Mouse (Mus musculus) mature B cell (primary cell): ENCODE data around the gene Cdk5rap3.

Experiments used
- in situ Hi-C: fragments of 300-500 bp; cut with MboI; formaldehyde crosslinking; loops from 2 replicates; pipeline ENCODE4 v1.14.3; 2019

Gene Cdk5rap3

DNA sequence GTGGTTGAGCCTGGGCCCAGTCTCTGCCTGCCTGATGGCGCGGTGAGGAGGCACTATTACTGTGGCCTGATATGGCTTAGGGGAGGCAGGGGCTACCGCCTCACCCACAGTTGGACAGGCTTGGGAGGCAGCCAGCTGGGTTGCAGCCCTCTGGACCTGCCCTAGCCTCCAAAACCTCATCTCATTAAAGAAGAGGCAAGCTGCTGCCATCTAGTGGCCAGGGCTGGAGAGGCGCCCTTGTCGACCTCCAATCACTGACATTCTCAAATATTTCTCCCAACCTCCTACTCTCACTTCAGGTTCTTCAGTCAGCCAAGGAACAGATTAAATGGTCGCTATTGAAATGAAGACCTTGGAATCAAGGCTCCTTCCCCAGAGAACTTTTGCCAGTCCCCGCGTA, 55.7 kb downstream of the Cdk5rap3 start:
- in situ Hi-C loops = loop anchor here (25.0 kb wide), 2 partner anchors 98 to 573 kb away; partner anchors contain the start of genes Hoxb6, Hoxb7 and Hoxb8

GRCm38 (mm10) chr11:96859635-96860034, 56.7 kb downstream of the Cdk5rap3 start:
- in situ Hi-C loops = loop anchor here (25.0 kb wide), 2 partner anchors 97 to 572 kb away; partner anchors contain the start of genes Hoxb6, Hoxb7 and Hoxb8

- in situ Hi-C loops = loop anchor here (25.0 kb wide), 2 partner anchors 95 to 570 kb away; partner anchors contain the start of genes Hoxb6, Hoxb7 and Hoxb8
Observed at GRCm38 (mm10) chr11:96857446-96857845, 58.9 kb downstream of the Cdk5rap3 start.
